Mouse (Mus musculus) kidney, embryonic 15.5 days (tissue): ENCODE results near the gene Trak1. TPM values are rescaled to one million over a fixed set of nuclear protein-coding genes. Genes with fewer than 3 reads are reported as not detected.
A peak's percentile ranks its signal among the peaks of the same experiment; 100 is the strongest.

Experiments used
- ATAC-seq: fragments of 200-750 bp; cut with Nextera tagmentation; replicated peaks from 2 replicates; pipeline ENCODE4 v1.8.0; 2017; ENCODE audit warnings: moderate TSS enrichment; ENCODE audit not compliant: low FRiP score
- H3K27ac ChIP-seq: fragments of 300-500 bp; sonication (generic); 2 replicates; pipeline ENCODE4 v1.5.1; 2015; ENCODE audit warnings: mild to moderate bottlenecking, inconsistent platforms
- H3K27me3 ChIP-seq: fragments of 300-500 bp; sonication (generic); 2 replicates; pipeline ENCODE4 v1.6.1; 2015; ENCODE audit warnings: inconsistent platforms
- H3K36me3 ChIP-seq: fragments of 300-500 bp; sonication (generic); 2 replicates; pipeline ENCODE4 v1.6.1; 2015; ENCODE audit warnings: inconsistent platforms
- H3K4me1 ChIP-seq: fragments of 300-500 bp; sonication (generic); 2 replicates; pipeline ENCODE4 v1.6.1; 2015; ENCODE audit warnings: inconsistent platforms
- H3K4me2 ChIP-seq: fragments of 300-500 bp; sonication (generic); 2 replicates; pipeline ENCODE4 v1.6.1; 2015; ENCODE audit warnings: moderate library complexity, mild to moderate bottlenecking, inconsistent platforms
- H3K4me3 ChIP-seq: fragments of 300-500 bp; sonication (generic); replicated peaks from 2 replicates; pipeline ENCODE4 v1.5.1; 2015; ENCODE audit warnings: mild to moderate bottlenecking, inconsistent platforms
- H3K9ac ChIP-seq: fragments of 300-500 bp; sonication (generic); 2 replicates; pipeline ENCODE4 v1.6.1; 2015; ENCODE audit warnings: mild to moderate bottlenecking, inconsistent platforms
- H3K9me3 ChIP-seq: fragments of 300-500 bp; sonication (generic); replicated peaks from 2 replicates; pipeline ENCODE4 v1.6.1; 2016; ENCODE audit warnings: inconsistent platforms
- WGBS: fragments of 180-500 bp; shearing (Covaris S2); methylation state at CpG from one replicate; pipeline ENCODE4 v1.1.7; 2015; ENCODE audit warnings: mixed read lengths; 5-methylcytosine and 5-hydroxymethylcytosine counted together
- polyA plus RNA-seq: library from polyadenylated mRNA; unstranded; fragments of >200 nt; fragmentation: Nextera tagmentation; extraction: Ambion mirVana; gene quantifications from 2 replicates; pipeline ENCODE4 v1.2.1, GENCODE M21; 2015

Trak1 gene
- polyA plus RNA-seq, 1 experiment from 2014 or later = 18.7 TPM

GRCm38 (mm10) chr9:121494006-121494767, 196.9 kb downstream of the Trak1 start:
- Histone ChIP-seq H3K27me3 (peaks cover 69% of the 10 kb centered on the region), H3K4me1 (peaks cover 21% of the 10 kb centered on the region), H3K4me3 (peak overlapping the region; percentile 36), H3K27ac (no peak overlapping the region), H3K9me3 (no peaks in the 10 kb centered on the region), H3K4me2 (peak overlapping the region; percentile 57), H3K9ac (0 out of 2 replicates have a peak overlapping the region, but pooled peaks have one; percentile 3), H3K36me3 (no peaks in the 10 kb centered on the region)
- WGBS = 2% methylated on average over 48 of the region's 48 CpGs
- ATAC-seq = 0 out of 2 replicates have a peak, but pooled peaks have one; percentile 25

GRCm38 (mm10) chr9:121495529-121495928, 198.2 kb downstream of the Trak1 start, which contains the start of gene Cck:
Gene Cck (minus strand): TSS chr9:121495694.
- H3K4me2 ChIP-seq = peak within 1 kb of the TSS; percentile 57
- no peak within 1 kb of the TSS for H3K27ac ChIP-seq
- H3K9me3 ChIP-seq = no peaks in the 10 kb centered on the region
- H3K36me3 ChIP-seq = no peaks in the 10 kb centered on the region
- H3K4me1 ChIP-seq = peaks cover 21% of the 10 kb centered on the region
- no peak within 1 kb of the TSS for H3K9ac ChIP-seq
- peak; percentile 70; the same call in 1 of the 2 replicates for ATAC-seq
- peaks cover 64% of the 10 kb centered on the region for H3K27me3 ChIP-seq
- WGBS = 1% methylated on average over 12 of the region's 12 CpGs
- H3K4me3 ChIP-seq = peak within 1 kb of the TSS; percentile 36

DNA sequence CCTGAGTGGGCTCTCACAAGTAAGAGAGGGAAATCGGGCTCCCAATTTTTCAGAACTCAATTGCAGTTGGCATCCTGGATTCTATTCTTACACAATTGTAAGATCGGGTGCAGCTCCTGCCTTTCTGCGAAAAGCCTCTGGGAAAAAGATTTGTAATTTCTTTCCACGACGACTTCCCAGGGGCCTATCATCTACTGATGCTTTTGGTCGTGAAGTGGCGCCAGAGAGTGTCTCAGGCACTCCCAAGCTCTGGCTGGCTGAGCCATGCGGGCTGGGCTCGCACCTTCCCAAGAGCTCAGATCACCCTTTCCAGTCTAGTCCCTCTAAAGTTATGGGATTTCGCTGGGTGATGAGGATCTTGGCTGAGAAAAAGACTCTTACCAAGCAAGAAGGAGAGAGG, 198.8 kb downstream of the Trak1 start:
- Histone ChIP-seq H3K27ac (no peak overlapping the region), H3K9me3 (no peaks in the 10 kb centered on the region), H3K4me1 (peaks cover 21% of the 10 kb centered on the region), H3K4me3 (no peak overlapping the region), H3K27me3 (peaks cover 64% of the 10 kb centered on the region), H3K36me3 (no peaks in the 10 kb centered on the region), H3K4me2 (no peak overlapping the region), H3K9ac (no peak overlapping the region)
- no peak for ATAC-seq
- 29% methylated on average over 10 of the region's 10 CpGs for WGBS

DNA sequence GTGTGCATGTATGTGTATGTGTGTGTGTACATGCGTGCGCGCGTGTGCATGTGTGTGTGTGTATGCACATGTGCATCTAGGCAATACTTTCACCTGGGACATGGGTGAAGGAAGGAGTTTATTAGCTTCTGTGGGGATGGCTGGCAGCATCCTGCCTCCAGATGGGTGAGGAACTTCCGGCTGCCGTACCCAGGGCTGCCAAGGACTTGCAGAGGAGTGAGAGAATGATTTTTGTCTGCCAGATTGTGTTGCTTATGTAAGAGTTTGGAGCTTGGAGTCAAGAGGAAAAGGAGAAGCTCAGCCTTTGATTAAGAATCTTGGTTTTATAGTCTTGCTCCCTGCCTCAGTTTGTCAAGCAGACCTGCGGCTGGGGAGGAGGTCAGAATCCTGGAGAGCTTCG, 208.0 kb downstream of the Trak1 start:
- Histone ChIP-seq H3K27me3 (no peaks in the 10 kb centered on the region), H3K4me1 (no peaks in the 10 kb centered on the region), H3K9me3 (no peaks in the 10 kb centered on the region), H3K9ac (no peak overlapping the region), H3K36me3 (no peaks in the 10 kb centered on the region), H3K4me2 (no peak overlapping the region), H3K4me3 (no peak overlapping the region), H3K27ac (no peak overlapping the region)
- ATAC-seq = no peak
- WGBS = 96% methylated on average over 8 of the region's 8 CpGs

DNA sequence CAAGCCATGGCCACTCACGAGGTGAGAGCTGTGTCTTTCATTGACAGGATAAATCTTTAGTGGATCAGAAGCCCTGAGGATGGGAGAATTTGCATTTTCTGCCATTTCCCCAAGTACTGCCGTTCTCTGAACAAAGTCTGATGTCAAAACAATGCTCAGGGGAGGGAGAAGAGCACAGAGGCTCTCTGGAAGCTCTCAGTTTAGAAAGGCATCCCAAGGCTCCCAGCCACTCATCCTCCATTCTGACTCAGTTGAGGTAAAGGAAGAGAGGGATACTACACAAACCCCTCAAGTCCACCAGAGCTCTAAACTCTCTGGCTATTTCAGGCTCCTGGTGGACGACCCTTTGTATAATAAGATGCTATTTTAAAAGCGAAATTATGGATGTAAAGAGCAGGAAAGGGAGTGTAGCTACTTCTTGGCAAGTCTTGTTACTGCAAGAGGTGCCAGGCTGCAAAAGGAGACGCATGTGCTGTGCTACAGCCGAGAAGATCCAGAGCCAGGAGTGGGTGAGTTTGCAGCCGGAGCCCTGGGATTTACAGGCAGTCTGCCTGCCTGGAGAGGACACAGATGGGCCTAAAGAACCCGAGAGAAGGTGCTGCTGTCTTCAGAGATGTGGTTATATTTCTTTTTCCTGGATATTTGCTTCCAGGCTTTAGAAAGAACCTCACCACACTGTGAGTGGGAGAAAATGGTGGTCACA, 209.3 kb downstream of the Trak1 start:
- Histone ChIP-seq H3K9ac (no peak overlapping the region), H3K36me3 (no peaks in the 10 kb centered on the region), H3K9me3 (no peaks in the 10 kb centered on the region), H3K4me3 (no peak overlapping the region), H3K4me1 (no peaks in the 10 kb centered on the region), H3K4me2 (no peak overlapping the region), H3K27me3 (no peaks in the 10 kb centered on the region), H3K27ac (no peak overlapping the region)
- 62% methylated on average over 8 of the region's 8 CpGs for WGBS
- no peak for ATAC-seq

DNA sequence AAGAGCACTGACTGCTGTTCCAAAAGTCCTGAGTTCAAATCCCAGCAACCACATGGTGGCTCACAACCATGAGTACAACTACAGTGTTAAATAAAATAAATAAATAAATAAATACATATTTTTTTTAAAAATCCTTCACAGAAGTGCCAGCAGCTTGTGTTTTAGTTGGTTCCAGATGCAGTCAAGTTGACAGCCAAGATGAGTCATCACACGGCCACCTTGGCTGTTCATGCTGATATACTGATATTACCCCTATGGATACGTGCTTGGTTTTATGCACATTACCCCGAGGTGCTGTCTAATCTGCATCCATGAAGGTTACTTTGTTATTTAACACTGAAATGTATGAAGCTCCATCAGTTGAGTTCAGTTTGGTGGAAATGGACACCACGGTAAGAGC, 214.6 kb downstream of the Trak1 start:
- 88% methylated on average over 4 of the region's 4 CpGs for WGBS
- H3K9me3 ChIP-seq = no peaks in the 10 kb centered on the region
- ATAC-seq = no peak

DNA sequence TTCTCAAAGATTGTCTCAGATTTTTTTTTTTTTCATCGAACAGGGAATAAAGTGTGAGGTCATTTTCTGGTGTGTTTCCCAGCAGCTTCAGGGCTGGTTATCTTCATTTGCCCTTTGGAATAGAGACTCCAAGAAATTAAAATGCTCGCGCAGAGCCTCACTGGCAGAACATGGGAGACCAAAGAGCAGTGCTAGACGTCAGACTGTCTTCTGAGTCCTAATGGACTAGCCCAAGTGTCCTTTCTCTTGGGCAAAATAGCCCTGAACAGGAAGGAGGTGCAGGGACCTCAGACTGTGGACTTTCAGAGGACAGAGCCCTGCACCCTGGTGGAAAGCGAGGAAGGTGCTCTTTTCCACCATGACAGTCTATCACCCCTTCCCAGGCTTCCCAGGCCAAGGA, 217.2 kb downstream of the Trak1 start:
- no peak overlapping the region for H3K4me2 ChIP-seq
- no peaks in the 10 kb centered on the region for H3K4me1 ChIP-seq
- H3K36me3 ChIP-seq = no peaks in the 10 kb centered on the region
- no peaks in the 10 kb centered on the region for H3K9me3 ChIP-seq
- no peak for ATAC-seq
- no peak overlapping the region for H3K4me3 ChIP-seq
- H3K9ac ChIP-seq = no peak overlapping the region
- no peak overlapping the region for H3K27ac ChIP-seq
- WGBS = 80% methylated on average over 5 of the region's 5 CpGs
- no peaks in the 10 kb centered on the region for H3K27me3 ChIP-seq

More for the DNA sequence above, 214.6 kb downstream of the Trak1 start:
- no peaks in the 10 kb centered on the region for H3K27me3 ChIP-seq
- no peaks in the 10 kb centered on the region for H3K36me3 ChIP-seq
- H3K9ac ChIP-seq = no peak overlapping the region
- H3K27ac ChIP-seq = no peak overlapping the region
- no peaks in the 10 kb centered on the region for H3K4me1 ChIP-seq
- no peak overlapping the region for H3K4me3 ChIP-seq
- H3K4me2 ChIP-seq = no peak overlapping the region

DNA sequence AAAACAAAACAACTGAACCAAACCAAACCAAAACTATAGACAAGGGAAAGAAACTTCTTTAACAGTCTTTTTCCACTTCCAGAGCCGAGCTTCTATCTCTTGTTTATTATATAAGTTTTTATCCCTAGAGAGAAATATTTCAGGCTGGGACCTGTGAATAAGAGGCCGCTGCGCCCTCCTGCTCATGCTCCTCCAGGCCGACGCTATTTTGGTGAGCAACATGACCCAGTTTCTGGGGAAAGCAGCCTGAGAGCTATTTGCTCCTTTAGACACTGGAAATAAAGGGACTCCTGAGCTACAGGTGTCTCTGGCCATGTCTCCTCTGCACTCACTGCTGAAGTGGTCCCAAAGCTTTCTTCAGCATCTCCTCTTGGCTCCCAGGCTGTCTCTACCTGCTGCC, 222.7 kb downstream of the Trak1 start:
- H3K4me1 ChIP-seq = no peaks in the 10 kb centered on the region
- no peaks in the 10 kb centered on the region for H3K27me3 ChIP-seq
- no peak for ATAC-seq
- no peaks in the 10 kb centered on the region for H3K9me3 ChIP-seq
- no peak overlapping the region for H3K9ac ChIP-seq
- no peak overlapping the region for H3K27ac ChIP-seq
- H3K36me3 ChIP-seq = no peaks in the 10 kb centered on the region
- no peak overlapping the region for H3K4me2 ChIP-seq
- H3K4me3 ChIP-seq = no peak overlapping the region
- 75% methylated on average over 5 of the region's 5 CpGs for WGBS

Other genes starting within 250 kb of the Trak1 start
- 145 and 164 TPM in 2 replicates for gene Ulk4, start 20.3 kb upstream of the Trak1 start, polyA plus RNA-seq
- 3.6 and 4.0 TPM in 2 replicates for gene Cck, start 198.2 kb downstream of the Trak1 start, polyA plus RNA-seq